Mouse (Mus musculus) layer of hippocampus, postnatal 14 days (tissue): ENCODE results near the gene Polh. TPM values are rescaled to one million over a fixed set of nuclear protein-coding genes. Genes with fewer than 3 reads are reported as not detected.

Experiments
- DNase-seq, 2 experiments: peaks; one replicate each; pipeline ENCODE4 v3.0.0; 2021 to 2022; ENCODE audit warnings: low spot score in 2 of 2, mixed read lengths in 1 of 2
- total RNA-seq, 2 experiments: library from RNA; stranded (reverse); gene quantifications; 2 replicates each; pipeline ENCODE4 v1.2.3; 2021

Gene Polh
- total RNA-seq, 2 experiments from 2014 or later, result 6.2 to 6.9 TPM

GRCm38 (mm10) chr17:46168768-46169167 is 33.7 kb downstream of the Polh start:
- DNase-seq, result no peak

DNA sequence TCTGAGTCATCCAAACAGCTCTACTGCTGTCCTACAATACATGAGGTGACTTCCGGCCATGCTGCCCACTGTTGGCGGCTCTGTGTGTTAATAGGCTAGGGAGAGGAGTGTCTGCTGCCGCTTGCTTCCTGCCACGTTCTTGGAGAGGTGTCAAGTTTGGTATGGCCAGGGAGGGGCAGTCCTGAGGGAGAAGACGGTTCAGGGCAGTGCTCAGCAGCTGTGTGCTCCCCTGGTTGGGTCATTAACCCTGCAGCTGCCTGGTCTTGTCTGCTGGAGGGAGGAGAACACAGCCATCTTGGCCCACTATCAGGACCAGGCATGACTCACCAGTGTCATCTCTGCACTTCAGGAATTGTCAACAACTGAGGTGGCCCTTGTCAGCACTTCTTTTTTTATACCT is 34.1 kb downstream of the Polh start:
- DNase-seq, result no peak

- no peak for DNase-seq
Measured at GRCm38 (mm10) chr17:46167014-46167413, 35.4 kb downstream of the Polh start.

- no peak for DNase-seq
Measured at GRCm38 (mm10) chr17:46166270-46166669, 36.2 kb downstream of the Polh start.

GRCm38 (mm10) chr17:46165460-46165859 is 37.0 kb downstream of the Polh start:
- no peak for DNase-seq

DNA sequence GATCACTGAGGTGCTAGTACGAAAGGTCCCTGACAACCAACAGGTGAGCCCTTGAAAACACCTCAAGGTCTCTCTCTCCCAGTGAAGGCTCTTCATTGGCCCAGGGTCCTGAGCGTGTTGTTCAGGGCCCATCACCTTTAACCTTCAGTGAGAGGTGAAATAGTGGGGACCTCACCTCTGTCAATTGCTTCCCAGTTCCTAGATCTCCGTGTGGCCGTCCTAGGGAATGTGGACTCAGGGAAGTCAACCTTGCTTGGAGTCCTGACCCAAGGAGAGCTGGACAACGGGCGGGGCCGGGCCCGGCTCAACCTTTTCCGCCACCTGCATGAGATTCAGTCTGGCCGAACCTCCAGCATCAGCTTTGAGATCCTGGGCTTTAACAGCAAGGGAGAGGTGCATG is 37.7 kb downstream of the Polh start:
- DNase-seq, result no peak

DNA sequence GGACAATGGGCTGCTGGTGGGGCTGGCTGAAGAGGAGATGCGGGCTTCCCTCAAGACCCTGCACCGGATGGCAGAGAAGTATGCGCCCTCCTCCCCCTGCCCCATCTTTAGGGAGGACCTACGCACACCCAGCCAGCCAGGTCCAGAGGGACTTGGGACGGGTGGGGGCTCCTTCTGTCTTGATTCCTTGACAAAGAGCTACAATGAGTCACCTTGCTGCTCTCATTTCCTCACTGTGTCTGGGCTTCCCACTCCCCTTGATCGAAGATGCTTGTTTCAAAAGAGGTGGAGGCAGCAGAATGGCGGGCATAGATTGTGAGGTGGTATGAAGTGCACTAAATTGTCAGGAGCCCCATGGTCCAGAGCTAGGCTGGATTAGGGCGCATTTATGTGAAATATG is 38.1 kb downstream of the Polh start:
- DNase-seq, result no peak

DNA sequence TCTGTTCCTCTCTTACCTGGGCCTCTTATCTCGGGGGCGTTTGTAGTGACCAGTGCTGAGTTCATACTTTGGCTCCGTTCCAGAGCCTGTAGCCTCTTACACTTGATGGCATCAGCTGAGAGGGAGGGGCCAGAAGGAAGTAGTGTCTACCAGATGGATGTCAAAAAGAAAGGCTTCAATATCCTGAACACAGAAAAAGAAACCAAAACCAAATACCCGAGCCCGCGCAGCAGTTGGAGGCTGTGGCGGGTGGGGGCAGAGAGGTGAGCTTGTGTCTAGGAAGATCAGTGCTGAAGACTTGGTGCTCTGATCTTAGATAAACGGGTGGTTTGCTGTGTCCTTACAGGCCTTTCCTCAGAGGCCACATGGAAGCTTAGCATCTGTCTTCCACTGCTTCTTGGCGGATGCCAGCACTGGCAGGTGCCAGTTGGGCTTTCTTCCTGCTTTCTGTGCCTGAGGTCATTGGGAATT is 39.5 kb downstream of the Polh start:
- DNase-seq, result no peak

DNA sequence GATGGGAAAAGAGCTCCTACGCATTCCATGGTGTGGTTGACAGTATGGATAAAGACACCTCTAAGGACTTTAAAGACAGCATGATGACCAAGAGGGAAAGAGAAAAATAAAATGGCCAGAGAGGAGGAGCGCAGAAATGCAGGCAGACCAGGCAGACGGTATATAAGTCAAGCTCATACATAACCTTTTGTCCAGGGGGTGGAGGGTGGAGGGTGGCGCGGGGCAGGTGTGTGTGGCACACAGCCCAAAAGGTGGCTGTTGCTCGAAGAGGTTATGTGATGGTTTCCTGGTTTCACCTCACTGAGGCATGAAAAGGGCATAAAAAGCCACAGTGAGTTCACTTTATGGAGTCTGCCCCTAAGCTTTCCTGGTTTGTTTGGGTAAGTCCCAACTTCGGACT is 39.9 kb downstream of the Polh start:
- DNase-seq, result no peak

- DNase-seq, result no peak
Measured at GRCm38 (mm10) chr17:46161710-46162109, 40.7 kb downstream of the Polh start.

DNA sequence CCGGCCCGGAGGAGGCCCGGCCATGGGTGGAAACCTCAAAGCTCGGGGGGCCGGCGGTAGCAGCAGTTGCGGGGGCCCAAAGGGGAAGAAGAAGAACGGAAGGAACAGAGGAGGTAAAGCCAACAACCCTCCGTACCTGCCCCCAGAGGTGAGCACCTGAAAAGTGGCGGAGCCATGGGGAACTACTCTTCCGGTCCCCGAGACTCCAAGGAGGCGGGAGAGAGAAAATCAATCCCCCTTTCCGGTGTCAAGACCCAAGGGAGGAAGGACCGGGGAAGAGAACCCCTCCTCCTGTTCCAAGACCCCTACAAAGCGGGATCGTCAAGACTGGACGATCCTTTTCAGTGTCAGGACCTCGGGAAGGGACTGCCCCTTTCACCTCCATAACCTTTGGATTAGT is 41.3 kb downstream of the Polh start:
- no peak for DNase-seq

GRCm38 (mm10) chr17:46160686-46161085 is 41.8 kb downstream of the Polh start, which contains the start of gene Gtpbp2:
Gene Gtpbp2, plus strand, starts transcription at chr17:46161032.
- DNase-seq, result peak; percentile 90 to 99

GRCm38 (mm10) chr17:46160090-46160662 is 42.3 kb downstream of the Polh start:
- peak; percentile 82 to 93 for DNase-seq

GRCm38 (mm10) chr17:46159236-46159635 is 43.2 kb downstream of the Polh start:
- no peak for DNase-seq

DNA sequence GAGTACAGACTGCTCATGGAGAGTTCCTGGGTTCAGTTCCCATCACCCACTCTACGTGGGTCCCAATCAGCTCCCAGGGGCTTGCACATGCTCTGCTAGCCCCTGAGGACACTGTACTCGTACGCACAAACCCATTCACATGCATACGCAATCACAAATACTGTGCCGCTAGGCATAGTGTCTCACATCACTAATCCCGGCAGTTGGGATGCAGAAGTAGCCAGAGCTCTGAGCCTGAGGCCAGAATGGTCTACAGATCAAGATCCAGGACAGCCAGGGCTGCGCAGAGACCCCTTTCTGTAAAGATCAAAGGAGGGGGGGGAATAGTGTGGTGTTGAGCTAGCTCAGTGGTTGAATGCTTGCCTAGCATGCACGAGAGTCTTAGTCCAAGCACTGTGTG is 45.3 kb downstream of the Polh start:
- no peak for DNase-seq

- no peak for DNase-seq
Measured at GRCm38 (mm10) chr17:46156680-46157079, 45.8 kb downstream of the Polh start.

DNA sequence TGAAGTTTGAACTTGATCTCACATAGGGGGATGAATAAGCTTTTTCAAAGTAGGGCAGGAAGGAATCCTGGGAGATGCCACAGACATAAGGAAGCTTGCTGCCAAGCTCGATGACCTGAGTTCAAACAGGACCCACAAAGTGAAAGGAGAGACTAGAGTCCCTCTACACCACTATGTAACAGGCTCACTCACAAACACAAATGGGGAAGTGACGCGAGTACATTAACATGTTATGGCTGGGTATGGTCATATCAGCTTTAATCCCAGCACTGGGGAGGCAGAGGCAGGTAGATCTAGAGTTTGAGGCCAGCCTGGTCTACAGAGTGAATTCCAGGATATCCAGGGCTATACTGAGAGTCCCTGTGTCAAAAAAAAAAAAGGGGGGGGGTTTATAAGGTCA is 48.1 kb downstream of the Polh start:
- no peak for DNase-seq

GRCm38 (mm10) chr17:46152847-46153782 is 49.3 kb downstream of the Polh start, which contains the start of gene Mad2l1bp:
Gene Mad2l1bp, minus strand, starts transcription at chr17:46153553.
- peak; percentile 71 to 87 for DNase-seq

DNA sequence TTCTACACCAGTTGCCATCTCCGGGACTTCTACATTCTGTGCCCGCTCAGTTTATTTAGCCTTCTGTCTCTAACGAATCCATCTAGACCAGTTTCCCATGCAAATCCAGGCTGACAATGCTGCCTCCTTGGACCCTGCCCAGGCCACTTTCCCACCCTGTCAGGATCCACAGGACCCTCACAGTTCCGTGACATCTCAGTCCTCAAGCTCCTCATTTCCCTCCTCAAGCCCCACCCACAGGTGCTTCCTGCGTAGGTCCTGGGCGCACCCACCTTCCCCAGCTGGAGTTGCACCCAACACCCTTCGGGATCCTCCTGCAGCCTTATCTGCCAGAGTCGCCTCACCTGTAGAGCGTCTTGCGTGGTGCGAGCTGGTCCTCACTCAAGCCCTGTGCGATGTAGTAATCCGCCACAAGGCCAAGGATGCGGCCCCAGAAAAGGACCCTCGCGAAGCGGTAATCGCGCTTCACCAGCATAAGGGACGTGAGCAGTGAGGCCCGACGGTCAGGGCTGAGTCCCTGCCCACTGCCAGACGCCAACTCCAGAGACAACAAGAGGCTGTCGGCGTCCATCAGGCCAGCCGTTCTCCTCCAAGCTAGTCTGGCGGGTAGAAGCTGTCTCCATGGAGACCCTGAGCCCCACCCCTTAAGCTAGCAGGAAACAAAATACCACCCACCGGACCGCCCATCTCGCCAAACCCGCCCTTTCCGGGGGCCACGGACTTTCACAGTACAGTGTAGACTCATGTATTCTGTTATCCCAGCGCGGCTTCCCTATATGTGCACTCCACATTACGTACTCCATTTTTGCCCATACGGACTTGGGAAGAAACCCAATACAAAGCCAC is 58.6 kb downstream of the Polh start, which contains the start of gene Rsph9:
Gene Rsph9, minus strand, starts transcription at position 639 of the 846 bp plus-strand sequence.
- DNase-seq, result peak; percentile 65 to 86

- DNase-seq, result no peak
Measured at GRCm38 (mm10) chr17:46139872-46140271, 62.6 kb downstream of the Polh start.

DNA sequence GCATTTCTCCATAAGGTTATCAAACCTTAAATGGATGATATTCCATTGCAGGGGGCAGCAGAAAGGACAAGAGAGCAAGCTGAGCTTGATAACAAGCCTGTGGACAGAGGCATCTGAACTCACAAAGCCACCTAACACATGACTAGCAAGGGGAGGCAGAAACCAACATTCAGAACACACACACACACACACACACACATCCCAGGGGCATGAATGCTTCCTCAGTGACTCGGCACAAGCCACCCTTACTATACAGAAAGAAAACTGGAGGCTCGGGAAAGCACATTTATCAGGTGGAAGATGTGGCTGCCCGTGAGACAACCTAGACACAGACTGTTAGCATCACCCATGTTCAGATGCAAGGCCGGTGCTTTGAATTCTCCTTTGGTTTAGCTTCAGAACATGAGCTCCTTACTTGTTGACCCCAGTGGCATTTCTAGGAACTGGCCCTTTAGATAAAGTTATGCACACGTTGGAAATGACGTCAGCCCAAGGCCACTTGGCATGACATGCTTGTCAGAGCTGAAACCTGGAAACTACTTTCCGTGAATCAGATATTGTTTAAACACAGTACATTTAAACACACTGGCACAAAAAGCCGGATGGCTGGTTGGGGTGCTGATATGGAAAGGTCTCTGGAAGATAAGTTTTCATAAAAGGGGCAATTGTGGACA is 63.7 kb downstream of the Polh start:
- DNase-seq, result no peak
